Mouse (Mus musculus) B cell, adult 2 months (primary cell): ENCODE measurements at regions not wholly inside any gene's neighbourhood (a gene's known extent, or its start where the extent isn't known, plus 50 kb on each side); places are given as distances from the start of the nearest gene placed in this dataset.

Experiments used
- DNase-seq, 2 experiments: peaks; one replicate each; pipeline ENCODE4 v3.0.0; 2022

- no peak for DNase-seq
Measured at GRCm38 (mm10) chr2:51013090-51013489, 135.8 kb downstream of the Rnd3 start.

GRCm38 (mm10) chr2:51008251-51008533, 140.7 kb downstream of the Rnd3 start:
- DNase-seq: no peak

- no peak for DNase-seq
Measured at GRCm38 (mm10) chr2:51007409-51008250, 141.3 kb downstream of the Rnd3 start.

- no peak for DNase-seq
Measured at GRCm38 (mm10) chr2:51006818-51007217, 142.1 kb downstream of the Rnd3 start.

- no peak for DNase-seq
Measured at GRCm38 (mm10) chr2:51001548-51001947, 147.4 kb downstream of the Rnd3 start.

- DNase-seq: no peak
Measured at GRCm38 (mm10) chr2:50983883-50984410, 165.0 kb downstream of the Rnd3 start.

GRCm38 (mm10) chr2:50982571-50982970, 166.3 kb downstream of the Rnd3 start:
- DNase-seq: no peak

GRCm38 (mm10) chr2:50978356-50978755, 170.6 kb downstream of the Rnd3 start:
- no peak for DNase-seq

- no peak for DNase-seq
Measured at GRCm38 (mm10) chr2:50971131-50971825, 177.6 kb downstream of the Rnd3 start.

- no peak for DNase-seq
Measured at GRCm38 (mm10) chr2:50968382-50968781, 180.5 kb downstream of the Rnd3 start.

- no peak for DNase-seq
Measured at GRCm38 (mm10) chr2:50967826-50968225, 181.1 kb downstream of the Rnd3 start.

GRCm38 (mm10) chr2:50967133-50967532, 181.8 kb downstream of the Rnd3 start:
- no peak for DNase-seq

GRCm38 (mm10) chr2:50965485-50966017, 183.4 kb downstream of the Rnd3 start:
- no peak for DNase-seq

GRCm38 (mm10) chr2:50964062-50964461, 184.8 kb downstream of the Rnd3 start:
- DNase-seq: no peak

- DNase-seq: no peak
Measured at GRCm38 (mm10) chr2:50961049-50961448, 187.9 kb downstream of the Rnd3 start.

GRCm38 (mm10) chr2:50959323-50959722, 189.6 kb downstream of the Rnd3 start:
- DNase-seq: no peak

GRCm38 (mm10) chr2:50954361-50955066, 194.4 kb downstream of the Rnd3 start:
- DNase-seq: no peak

- no peak for DNase-seq
Measured at GRCm38 (mm10) chr2:50951027-50951426, 197.9 kb downstream of the Rnd3 start.

- DNase-seq: no peak
Measured at GRCm38 (mm10) chr2:50949717-50950116, 199.2 kb downstream of the Rnd3 start.

- no peak for DNase-seq
Measured at GRCm38 (mm10) chr2:50945526-50945925, 203.4 kb downstream of the Rnd3 start.

GRCm38 (mm10) chr2:50943180-50943579, 205.7 kb downstream of the Rnd3 start:
- peak; percentile 2 to 4 for DNase-seq

- no peak for DNase-seq
Measured at GRCm38 (mm10) chr2:50942741-50943140, 206.2 kb downstream of the Rnd3 start.

GRCm38 (mm10) chr2:50932936-50933335, 216.0 kb downstream of the Rnd3 start:
- DNase-seq: no peak
